Mouse (Mus musculus): Measurements from ENCODE around the gene Srsf4.

Srsf4 gene

DNA sequence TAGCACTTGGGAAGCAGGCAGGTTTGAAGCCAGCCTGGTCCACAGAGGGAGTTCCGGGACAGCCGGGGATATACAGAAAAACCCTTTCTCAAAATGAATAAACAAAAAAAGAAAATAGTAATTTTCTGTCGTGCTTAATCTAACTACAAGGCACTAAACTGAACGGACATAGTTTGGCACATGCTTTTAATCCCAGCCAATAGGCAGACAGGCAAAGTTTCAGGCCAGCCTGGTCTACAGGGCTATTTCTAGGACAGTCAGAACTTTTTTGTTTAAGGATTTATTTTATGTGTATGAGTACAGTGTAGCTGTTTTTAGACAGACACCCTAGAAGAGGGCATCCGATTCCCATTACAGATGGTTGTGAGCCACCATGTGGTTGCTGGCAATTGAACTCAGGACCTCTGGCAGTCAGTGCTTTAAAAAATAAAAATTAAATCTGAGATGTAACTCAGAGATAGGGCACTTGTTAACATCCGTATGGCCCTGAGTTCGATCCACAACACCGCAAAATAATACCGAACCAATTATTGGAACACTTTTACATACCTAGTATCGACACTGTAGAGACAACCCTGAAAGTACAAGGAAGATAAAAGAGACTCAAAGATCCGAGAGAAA lies 635 bp upstream of the Srsf4 start:
- no peak for DNase-seq (ENCODE audit: inconsistent ontology term)

DNA sequence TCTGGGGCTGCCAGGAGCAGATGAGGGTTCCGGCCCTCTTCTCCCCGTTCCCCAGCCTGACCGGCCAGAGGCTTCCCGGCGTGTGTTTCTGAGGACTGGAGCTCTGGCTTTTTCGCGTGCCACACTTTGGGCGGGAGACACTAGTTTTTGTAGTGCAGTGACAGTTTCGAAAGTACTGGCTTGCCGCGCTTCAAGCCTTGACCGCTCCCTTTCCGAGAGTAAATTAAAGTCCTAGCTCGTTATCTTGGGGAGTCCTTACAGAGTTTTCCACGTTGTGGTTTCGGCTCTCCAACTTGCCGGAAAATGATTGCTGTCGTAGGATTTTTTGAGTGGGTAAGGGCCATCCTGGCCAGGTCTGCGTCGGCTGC lies 736 bp downstream of the Srsf4 start:
- no peak for DNase-seq (ENCODE audit: inconsistent ontology term)

DNA sequence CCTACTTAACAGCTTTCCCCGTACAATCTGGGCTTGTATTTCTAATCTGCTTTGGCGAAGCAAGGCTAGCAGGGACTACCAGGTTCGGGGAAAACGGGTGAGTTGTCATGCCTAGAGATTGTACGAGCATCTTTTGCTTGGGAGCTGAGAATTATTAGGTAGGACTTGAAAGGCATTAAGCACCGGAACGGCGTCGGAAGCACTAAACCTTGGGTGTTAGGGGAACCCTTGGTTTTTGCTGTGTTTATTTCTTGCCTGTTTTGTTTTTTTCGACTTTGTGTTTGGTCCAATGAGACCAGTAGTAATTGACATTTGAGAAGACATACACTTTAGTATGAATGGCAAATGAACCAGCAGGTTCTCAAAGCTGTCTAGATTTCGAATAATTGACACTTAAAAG lies 1.1 kb downstream of the Srsf4 start:
- DNase-seq (ENCODE audit: inconsistent ontology term) = no peak

DNA sequence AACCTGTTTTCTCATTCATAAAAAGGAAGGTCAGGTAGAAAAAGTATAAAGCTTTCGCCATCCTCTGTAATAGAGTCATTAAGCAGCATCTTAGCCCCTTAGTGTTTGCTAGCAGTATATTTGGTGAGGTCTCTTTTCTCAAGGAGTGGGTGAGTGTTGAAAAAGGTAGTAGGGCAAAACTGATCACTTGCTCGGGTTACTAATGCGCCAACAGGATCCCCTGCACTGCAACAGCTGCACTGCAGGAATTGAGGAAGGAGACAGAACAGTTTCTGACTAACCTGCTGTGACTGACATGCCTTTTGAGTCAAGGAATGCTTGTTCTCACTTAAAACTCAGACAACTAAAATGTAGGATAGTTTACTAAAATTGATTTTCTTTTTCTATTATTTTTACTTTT lies 1.8 kb downstream of the Srsf4 start:
- DNase-seq (ENCODE audit: inconsistent ontology term) = no peak

DNA sequence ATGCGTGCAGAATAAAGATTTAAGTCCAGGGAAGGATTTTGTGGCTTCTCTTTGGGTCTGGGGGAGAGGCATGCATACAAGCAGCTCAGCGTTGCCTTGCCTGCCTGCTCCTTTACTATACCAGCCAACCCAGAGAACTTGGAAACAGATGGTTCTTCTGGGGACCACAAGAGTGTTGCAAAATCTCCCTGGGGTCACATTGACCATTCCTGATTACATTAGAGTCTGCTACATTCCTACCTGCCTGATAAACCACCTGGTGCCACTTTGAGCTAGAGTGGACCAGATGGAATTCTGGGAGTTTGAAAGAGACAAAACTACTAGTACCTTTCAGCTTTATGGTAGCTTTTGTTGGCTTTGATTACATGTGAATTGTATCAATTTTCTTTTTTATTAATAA lies 3.4 kb downstream of the Srsf4 start:
- no peak for DNase-seq (ENCODE audit: inconsistent ontology term)

DNA sequence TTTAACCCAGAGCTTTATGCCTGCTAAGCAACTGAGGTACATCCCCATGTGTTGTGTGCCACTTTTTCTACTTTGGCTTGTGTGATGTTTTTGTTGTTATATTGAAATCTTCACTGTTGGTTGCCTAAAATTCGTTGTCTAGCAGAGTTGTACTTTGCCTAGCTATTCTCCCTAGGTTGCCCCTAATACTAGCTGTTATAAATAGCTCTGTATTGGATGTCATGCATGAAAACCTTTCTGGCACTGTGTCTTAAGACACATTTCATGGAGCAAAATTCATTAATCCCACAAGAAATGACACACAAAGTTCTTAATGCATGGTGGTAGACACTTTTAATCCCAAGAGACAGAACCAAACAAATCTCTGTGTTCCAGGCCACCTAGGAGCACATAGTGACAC lies 6.3 kb downstream of the Srsf4 start:
- no peak for DNase-seq (ENCODE audit: inconsistent ontology term)

DNA sequence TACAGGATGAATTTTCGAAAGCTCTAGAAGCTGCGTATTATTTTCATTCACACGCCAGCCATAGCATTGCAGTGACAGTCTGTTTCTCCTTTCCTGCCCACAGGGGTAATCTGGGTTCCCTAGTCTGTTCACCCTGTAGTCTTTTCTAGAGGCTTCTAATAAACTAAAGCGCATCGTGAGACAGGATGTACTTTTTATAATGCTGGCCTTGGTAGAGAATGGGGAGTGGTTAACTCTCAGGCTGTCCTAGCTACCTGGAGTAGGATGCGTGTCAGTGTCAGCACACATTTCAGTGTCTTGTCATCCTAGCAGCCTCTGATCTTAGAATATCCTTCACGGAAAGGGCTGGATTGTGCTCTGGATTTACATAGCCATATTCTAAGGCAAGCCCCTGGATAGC lies 7.9 kb downstream of the Srsf4 start:
- DNase-seq (ENCODE audit: inconsistent ontology term) = no peak

DNA sequence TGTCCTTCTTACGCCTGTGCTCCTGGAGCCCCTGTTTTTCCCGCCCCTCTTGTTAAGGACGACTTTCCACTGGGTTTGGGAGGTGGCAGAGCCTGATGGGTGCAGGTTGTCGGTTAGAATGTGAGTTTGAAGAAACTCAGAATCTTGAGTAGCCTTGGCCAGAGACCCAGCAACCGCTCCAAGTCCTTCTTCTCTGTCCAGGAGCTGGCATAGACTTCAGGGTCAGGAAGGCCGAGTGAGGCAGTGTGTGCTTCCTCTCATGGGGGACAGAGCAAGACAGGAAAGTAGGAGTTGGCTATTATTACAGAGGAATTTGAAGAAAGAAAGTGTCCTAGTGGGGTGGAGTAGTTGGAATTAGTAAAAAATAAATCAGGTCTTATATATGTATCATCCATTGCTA lies 10.2 kb downstream of the Srsf4 start:
- DNase-seq (ENCODE audit: inconsistent ontology term) = no peak

DNA sequence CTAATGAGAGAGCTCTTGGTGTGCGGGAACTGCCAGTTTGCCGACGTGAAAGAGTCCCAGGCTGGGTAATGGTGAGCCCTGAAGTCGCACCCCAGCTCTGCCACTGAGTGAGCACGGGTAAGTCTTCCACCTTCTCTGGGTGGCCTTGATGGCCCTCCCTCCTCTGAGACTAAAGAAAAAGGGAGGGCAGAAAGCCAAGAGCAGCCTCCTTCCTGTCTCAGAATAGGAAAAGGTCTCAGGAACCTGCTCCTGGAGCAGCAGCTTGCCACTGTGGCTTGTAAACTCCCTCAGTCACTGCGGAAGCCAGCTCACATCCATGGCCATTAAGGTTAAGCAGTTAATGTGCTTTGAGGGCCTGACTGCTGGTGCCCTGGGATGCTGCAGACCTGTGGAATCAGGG lies 12.0 kb downstream of the Srsf4 start:
- DNase-seq (ENCODE audit: inconsistent ontology term) = no peak

DNA sequence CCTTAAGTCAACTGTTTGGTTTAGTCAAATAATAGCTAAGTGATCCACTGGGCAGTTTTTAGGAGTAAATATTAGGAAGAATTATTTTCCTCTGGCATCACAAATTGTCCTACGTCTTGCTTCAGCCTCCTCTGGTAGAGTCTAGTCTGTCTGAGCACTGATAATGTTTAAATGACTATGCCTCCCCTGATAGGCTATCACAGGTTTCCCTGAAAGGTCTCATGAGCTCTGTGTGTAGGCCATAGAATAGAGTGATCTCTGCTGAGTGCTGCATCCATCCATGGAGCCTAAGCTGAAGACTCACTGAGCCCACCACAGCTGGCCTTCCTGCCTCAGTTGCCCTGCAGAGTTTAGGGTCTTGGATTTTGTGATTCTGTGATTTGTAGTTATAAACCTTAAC lies 15.1 kb downstream of the Srsf4 start:
- DNase-seq (ENCODE audit: inconsistent ontology term) = no peak

DNA sequence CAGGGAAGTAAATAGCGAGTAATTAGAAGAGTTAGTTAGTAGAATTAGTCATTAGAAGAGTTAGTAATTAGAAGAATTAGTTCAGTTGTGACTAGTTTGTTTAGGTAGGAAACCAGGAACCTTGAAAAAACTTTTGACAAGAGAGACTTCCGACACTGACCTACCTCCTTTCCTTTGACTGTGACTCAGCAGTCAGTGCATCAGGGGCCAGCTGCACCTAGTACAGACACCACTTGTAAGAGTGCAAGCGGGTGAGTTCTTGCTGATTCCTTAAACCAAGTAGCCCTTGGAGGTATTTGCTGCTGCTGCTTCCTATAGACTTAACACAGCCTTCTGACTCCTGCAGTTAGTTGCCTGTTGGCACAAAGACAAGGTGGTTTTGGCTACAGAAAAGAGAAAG lies 17.3 kb downstream of the Srsf4 start:
- no peak for DNase-seq (ENCODE audit: inconsistent ontology term)

DNA sequence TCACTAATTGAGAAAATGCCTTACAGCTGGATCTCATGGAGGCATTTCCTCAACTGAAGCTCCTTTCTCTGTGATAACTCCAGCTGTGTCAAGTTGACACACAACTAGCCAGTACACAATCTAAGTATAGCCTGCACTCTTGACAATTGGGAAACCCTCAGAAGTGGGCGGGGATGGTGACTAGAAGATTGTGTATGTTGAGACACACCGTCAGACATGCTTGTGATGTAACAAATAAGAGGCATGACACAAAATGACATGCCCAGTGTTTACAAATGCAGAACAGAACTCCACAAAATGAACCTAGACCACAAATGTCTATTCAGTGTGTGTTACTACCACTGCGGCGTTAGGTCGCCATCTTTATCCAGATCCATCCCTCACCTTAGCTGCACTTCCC lies 23.7 kb downstream of the Srsf4 start:
- DNase-seq (ENCODE audit: inconsistent ontology term) = no peak

DNA sequence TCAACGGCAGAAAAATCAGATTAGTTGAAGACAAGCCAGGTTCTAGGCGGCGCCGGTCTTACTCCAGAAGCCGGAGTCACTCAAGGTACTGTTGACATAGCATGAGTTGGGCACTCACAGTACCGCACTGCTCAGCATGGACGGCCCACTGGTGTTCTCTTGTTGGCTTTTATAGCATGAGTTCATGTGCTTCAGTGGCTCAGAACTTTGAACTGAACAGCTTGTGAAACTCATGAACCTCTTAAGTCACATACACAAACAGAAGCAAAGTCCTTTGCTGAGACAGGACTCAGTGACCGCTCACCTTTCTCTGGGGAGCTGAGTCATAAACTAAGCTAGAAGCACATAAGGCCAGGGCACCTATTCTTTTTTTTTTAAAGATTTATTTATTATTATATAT lies 24.4 kb downstream of the Srsf4 start:
- DNase-seq (ENCODE audit: inconsistent ontology term) = no peak

DNA sequence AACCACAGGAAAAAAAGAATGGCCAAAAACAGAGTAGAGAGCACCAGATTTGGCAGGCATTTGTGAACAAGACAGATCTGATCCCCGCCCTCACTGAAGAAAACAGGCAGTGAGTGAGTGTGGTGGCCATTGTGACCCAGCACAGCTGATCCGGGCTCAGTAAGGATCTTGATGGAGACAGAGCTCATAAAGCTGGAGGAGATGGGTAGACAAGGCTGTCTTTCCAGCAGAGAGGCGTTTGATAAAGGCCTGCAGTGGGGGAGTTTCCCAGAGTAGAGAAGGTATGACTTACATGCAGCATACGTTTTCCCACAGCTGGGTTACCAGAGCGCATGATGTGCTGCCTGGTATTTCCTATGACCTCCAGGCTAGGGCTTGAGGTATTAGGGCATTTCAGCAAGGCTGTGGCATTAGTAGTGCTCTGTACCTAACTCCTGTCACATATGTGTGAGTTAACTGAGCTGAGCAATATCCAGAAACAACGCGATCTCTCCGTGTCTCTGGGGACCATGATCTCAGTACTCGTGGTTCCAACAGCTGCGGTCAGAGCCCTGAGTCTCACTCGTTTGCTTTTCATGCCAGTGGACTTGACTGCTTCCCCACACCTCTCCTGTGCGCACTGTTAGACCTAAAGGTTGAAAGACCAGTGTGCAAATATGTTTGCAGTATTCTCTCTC lies 25.2 kb downstream of the Srsf4 start:
- no peak for DNase-seq (ENCODE audit: inconsistent ontology term)

DNA sequence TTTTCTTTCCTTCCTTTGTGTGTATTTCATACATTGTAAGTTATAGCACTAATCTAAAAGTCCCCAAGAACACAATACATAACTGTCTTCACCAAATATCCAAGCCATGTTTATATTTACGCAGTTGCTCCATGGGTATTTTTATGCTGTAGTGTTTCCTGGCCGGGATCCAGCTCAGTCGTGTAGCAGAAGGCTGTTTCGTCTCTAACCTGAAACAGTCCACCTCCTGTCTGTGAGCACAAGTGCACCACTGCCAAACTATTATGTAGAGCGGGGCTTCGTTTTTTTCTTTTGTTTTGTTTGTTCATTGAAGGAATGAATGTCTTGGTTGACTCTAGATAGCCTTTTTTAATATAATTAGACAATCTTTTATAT lies 25.8 kb downstream of the Srsf4 start:
- DNase-seq (ENCODE audit: inconsistent ontology term) = no peak

DNA sequence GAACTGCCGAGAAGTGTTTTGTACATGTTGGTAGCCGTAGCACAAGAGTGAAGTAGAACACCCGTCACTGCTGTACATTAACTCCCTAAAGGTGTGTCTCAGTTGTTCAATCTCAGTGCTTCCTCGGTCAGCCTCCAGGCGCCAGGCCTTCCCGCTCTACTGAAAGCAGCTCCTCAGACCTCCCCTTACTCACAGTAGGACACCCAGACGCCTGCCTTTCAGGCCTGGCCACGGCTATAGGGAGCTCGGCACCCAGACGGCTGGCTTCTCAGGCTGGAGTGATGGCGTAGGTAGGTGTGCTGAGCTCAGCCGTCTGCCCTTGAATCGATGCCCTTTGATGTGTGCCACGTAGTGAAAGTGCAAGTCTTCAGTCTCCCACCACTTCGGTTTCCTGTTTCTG lies 27.7 kb downstream of the Srsf4 start:
- DNase-seq (ENCODE audit: inconsistent ontology term) = no peak

DNA sequence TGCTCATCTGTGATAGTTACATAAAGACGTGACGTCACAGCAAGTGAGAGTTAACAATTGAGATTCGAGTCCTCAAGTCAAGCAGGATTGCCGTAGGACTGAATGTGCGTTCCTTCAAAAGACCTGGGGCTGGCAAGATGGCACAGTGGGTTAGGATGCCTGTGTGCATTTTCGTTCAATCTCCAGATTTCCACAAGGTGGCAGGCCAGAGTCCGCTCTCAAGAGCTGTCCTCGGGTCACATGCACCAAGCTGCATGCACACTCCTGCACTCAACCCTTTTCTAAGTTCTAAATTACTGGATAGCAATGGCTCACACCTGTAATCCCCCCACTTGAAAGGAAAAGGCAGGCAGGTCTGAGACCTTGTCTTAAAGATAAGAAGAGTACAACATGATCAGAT lies 31.1 kb downstream of the Srsf4 start:
- DNase-seq (ENCODE audit: inconsistent ontology term) = no peak

DNA sequence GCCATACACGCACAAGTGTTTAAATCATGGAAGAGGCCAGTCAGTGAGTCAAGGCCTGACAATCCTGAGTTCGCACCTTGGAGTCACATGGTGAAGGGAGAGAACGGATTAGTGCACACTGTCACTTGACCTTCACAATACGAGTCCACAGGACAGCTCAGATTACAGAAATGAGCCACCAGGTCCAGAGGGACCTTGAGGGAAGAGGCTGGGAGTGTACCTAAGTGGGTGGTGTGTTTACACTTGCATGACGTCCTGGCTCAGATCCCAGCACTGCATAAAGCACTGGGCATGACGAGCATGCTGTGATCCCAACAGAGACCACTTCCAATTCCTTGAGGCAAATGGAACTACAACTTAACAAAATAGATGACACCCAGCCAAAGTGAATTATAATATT lies 33.0 kb downstream of the Srsf4 start:
- DNase-seq (ENCODE audit: inconsistent ontology term) = no peak

DNA sequence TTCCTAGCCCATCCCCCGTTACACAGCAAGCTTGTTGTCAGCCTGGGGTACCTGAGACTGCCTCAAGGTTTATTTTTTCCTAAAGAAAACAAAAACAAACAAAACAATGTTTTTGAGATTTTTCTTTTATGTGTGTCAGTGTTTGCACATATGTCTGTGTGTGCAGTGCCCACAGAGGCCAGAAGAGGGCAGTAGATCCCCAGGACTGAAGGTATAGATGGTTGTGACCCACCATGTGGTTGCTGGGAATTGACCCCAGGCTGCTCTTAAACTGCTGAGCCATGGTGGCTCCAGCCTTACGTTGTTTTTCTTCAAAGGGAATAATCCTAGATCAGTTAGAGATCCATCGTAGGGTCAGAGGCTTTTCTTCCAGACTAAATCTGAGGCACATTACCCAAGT lies 34.5 kb downstream of the Srsf4 start:
- no peak for DNase-seq (ENCODE audit: inconsistent ontology term)

DNA sequence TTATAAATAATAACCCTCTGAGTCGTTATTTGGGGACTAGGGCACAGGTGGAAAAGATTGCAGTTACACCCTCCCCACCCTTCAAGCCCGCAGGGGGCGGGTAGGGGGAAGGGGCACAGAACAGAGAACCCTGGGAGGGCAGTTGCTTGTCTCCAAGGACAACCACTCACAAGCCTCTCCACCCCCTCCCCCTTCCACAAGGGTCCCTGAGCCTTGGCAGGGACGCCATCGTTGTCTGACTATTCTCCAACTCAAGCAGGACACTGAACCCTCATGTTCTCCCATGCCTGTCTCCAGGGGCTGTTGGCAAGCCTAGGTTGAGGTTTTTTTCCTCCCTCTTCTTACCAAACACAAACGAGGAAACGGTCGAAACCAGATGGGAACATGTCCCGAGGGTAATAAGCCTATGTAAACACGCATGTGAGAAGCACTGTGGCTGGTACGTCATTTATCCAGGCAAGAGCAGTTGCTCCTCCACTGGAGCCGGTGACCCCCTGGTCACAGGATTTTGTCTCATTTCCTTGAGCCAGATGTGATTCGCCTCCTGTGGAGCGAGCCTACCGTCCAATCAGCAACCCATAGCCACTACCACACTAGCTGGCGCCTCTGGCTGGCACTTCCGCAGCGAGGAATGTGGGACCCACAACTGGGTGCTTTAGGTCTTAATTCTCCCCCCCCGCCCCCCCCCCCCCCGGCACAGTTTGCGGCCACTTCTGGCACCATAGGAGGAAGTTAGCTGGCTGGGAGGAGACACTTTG lies 37.0 kb downstream of the Srsf4 start:
- no peak for DNase-seq (ENCODE audit: inconsistent ontology term)

DNA sequence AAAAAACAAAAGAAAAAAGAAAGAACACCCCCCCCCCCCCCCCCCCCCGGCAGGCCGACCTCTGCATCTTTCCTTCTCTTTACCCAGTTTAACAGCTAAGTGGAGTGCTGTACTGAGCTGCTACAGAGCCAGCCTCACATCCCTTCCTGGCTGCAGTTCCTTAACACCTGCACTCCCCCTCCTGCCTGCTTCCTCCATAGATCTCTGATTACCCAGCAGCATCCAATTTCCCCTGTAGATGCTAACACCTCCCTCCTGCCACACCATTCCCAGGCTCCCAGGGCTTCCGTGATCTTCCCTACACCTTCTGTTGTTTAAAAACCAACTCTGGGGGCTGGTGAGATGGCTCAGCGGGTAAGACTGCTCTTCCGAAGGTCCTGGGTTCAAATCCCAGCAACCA lies 38.1 kb downstream of the Srsf4 start:
- no peak for DNase-seq (ENCODE audit: inconsistent ontology term)

DNA sequence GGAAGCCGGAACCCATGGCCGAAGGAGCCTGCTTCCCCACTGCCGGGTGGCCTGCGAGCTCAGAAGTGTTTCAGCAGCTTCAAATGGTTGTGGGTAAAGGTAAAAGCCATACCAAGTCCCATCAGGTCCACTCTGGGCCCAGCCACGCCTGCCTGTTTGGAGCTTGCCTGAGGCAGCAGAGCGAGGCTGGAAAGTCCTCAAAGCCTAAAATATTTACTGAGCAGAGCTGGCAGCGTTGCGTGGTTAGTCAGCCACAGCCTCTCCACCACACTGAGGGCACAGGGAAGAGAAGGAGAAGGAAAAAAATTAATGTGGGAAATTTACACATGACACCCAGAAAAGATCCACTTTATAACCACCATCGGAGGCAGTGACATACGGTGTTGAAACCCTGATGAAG lies 40.1 kb downstream of the Srsf4 start:
- no peak for DNase-seq (ENCODE audit: inconsistent ontology term)

DNA sequence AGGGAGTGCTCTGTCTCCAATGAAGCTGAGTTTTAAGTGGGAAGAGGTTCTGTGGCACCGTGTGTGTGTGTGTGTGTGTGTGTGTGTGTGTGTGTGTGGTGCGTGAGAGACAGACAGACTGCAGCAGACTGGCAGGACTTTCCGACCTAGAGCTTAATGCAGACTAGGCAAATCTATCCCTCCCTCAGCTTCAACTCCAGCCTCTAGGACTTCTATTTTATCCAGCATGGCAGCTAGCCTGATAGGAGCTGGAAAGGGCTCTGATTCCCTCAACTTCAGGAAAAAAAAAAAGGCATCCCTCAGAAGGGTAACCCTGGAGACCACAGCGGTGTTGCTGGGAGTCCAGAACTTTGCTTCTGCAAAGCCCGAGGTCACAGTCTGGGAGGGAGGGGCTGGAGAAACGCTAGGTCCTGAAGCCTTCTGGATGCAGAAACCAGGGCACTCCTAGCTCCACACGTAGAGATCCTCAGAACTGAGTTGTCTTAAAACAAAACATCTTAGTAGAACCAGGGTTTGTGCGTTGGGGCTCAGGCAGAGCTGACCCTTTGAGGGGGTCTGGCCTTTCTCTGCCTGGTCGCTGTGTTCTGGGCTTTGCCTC lies 40.7 kb downstream of the Srsf4 start:
- DNase-seq (ENCODE audit: inconsistent ontology term) = no peak

All from Muller cell, postnatal 12 days (primary cell).